Mouse (Mus musculus): ENCODE data around the gene Nfatc2.

DNA sequence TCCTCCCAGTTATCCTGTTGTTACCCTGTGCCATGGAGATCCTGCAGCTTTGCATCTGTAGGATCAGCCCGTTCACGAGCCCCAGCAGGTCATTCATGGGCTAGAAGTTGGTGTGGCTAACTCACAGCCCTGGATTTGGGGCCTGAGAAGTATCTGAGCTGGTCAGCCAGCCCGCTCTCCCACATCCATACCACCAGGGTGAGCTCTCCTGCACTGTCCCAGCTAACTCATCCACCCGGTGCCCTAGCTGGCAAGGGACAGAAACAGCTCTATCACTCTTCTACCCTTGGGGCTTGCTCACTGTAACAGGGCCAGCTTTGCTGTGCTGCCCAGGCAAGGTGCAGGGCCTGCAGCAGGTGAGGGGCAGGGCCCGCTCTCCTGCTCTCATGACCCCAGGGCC is 141.8 kb downstream of the Nfatc2 start:
- TF ChIP-seq GATA1 (IDR thresholded peaks at IDR 0.05; ENCODE audit: borderline replicate concordance, low read length) (no peak), FLI1 (IDR thresholded peaks at IDR 0.05; ENCODE audit: low read length) (no peak)

Measured in megakaryocyte, embryonic 14.5 days (primary cell).